Mouse (Mus musculus) midbrain, embryonic 15.5 days (tissue): Measurements from ENCODE around the gene 3110082I17Rik. TPM values are rescaled to one million over a fixed set of nuclear protein-coding genes. Genes with fewer than 3 reads are reported as not detected.

Experiments used
- ATAC-seq: fragments of 200-750 bp; cut with Nextera tagmentation; replicated peaks from 2 replicates; pipeline ENCODE4 v1.8.0; 2017; ENCODE audit warnings: moderate TSS enrichment
- H3K27ac ChIP-seq: fragments of 300-500 bp; sonication (generic); 2 replicates; pipeline ENCODE4 v1.5.1; 2015; ENCODE audit warnings: mild to moderate bottlenecking, inconsistent platforms
- H3K27me3 ChIP-seq: fragments of 300-500 bp; sonication (generic); replicated peaks from 2 replicates; pipeline ENCODE4 v1.6.1; 2015; ENCODE audit warnings: inconsistent platforms
- H3K36me3 ChIP-seq: fragments of 300-500 bp; sonication (generic); replicated peaks from 2 replicates; pipeline ENCODE4 v1.6.1; 2015; ENCODE audit warnings: inconsistent platforms
- H3K4me1 ChIP-seq: fragments of 300-500 bp; sonication (generic); 2 replicates; pipeline ENCODE4 v1.6.1; 2015; ENCODE audit warnings: inconsistent platforms
- H3K4me2 ChIP-seq: fragments of 300-500 bp; sonication (generic); 2 replicates; pipeline ENCODE4 v1.6.1; 2015; ENCODE audit warnings: inconsistent platforms, mild to moderate bottlenecking, moderate library complexity
- H3K4me3 ChIP-seq: fragments of 300-500 bp; sonication (generic); 2 replicates; pipeline ENCODE4 v1.5.1; 2015; ENCODE audit warnings: mild to moderate bottlenecking, inconsistent platforms
- H3K9ac ChIP-seq: fragments of 300-500 bp; sonication (generic); 2 replicates; pipeline ENCODE4 v1.6.1; 2015; ENCODE audit warnings: mild to moderate bottlenecking, inconsistent platforms
- H3K9me3 ChIP-seq: fragments of 300-500 bp; sonication (generic); 2 replicates; pipeline ENCODE4 v1.6.1; 2016; ENCODE audit warnings: inconsistent platforms
- WGBS: fragments of 180-500 bp; shearing (Covaris S2); methylation state at CpG from one replicate; pipeline ENCODE4 v1.1.7; 2015; ENCODE audit warnings: mixed read lengths; 5-methylcytosine and 5-hydroxymethylcytosine counted together
- polyA plus RNA-seq: library from polyadenylated mRNA; unstranded; fragments of >200 nt; fragmentation: Nextera tagmentation; extraction: Ambion mirVana; gene quantifications from 2 replicates; pipeline ENCODE4 v1.2.1, GENCODE M21; 2015

3110082I17Rik gene
- polyA plus RNA-seq, 1 experiment from 2014 or later, result 16.7 TPM

GRCm38 (mm10) chr5:139449161-139449791 is 11.1 kb downstream of the 3110082I17Rik start:
- 58% methylated on average over 5 of the region's 5 CpGs for WGBS
- no peaks in the 10 kb centered on the region for H3K9me3 ChIP-seq
- H3K36me3 ChIP-seq, result no peaks in the 10 kb centered on the region
- no peak overlapping the region for H3K9ac ChIP-seq
- H3K4me3 ChIP-seq, result no peak overlapping the region
- no peak for ATAC-seq
- no peaks in the 10 kb centered on the region for H3K27me3 ChIP-seq
- H3K4me1 ChIP-seq, result peaks cover 12% of the 10 kb centered on the region
- H3K27ac ChIP-seq, result peak overlapping the region; percentile 44; the same call in 1 of the 2 replicates
- H3K4me2 ChIP-seq, result no peak overlapping the region

- no peak overlapping the region for H3K4me3 ChIP-seq
- H3K9ac ChIP-seq, result no peak overlapping the region
- no peak overlapping the region for H3K4me2 ChIP-seq
- no peaks in the 10 kb centered on the region for H3K36me3 ChIP-seq
- peaks cover 12% of the 10 kb centered on the region for H3K4me1 ChIP-seq
- H3K9me3 ChIP-seq, result no peaks in the 10 kb centered on the region
- no peak for ATAC-seq
- no peaks in the 10 kb centered on the region for H3K27me3 ChIP-seq
- no peak overlapping the region for H3K27ac ChIP-seq
- 74% methylated on average over 6 of the region's 6 CpGs for WGBS
These were observed 12.3 kb downstream of the 3110082I17Rik start for GRCm38 (mm10) chr5:139448025-139448424.

DNA sequence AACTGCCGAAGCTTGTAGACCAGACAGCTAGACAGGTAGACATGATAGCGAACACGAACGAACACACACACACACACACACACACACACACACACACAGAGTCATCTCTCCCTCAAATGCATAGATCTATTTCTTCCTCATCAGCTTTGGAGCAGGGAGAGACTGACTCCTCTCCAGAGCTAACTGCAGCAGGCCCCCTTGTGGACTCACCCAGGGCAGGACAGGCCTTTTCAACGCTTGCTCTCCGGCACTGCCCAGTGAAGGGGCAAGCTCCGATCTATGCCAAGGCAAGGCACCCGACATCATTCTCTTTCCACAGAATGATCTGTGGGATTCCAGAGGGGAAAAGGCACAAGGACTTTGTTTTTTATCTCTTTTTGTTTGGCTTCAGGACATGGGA is 15.1 kb downstream of the 3110082I17Rik start:
- ATAC-seq, result no peak
- H3K27ac ChIP-seq, result no peak overlapping the region
- H3K4me2 ChIP-seq, result no peak overlapping the region
- no peak overlapping the region for H3K4me3 ChIP-seq
- no peaks in the 10 kb centered on the region for H3K36me3 ChIP-seq
- H3K4me1 ChIP-seq, result peaks cover 15% of the 10 kb centered on the region
- no peaks in the 10 kb centered on the region for H3K27me3 ChIP-seq
- no peaks in the 10 kb centered on the region for H3K9me3 ChIP-seq
- WGBS, result 88% methylated on average over 8 of the region's 8 CpGs
- H3K9ac ChIP-seq, result no peak overlapping the region

- 79% methylated on average over 4 of the region's 4 CpGs for WGBS
- Histone ChIP-seq H3K9me3 (no peaks in the 10 kb centered on the region), H3K27ac (no peak overlapping the region; the same call in 1 of the 2 replicates), H3K9ac (no peak overlapping the region), H3K4me1 (peaks cover 6% of the 10 kb centered on the region; the same call in 1 of the 2 replicates), H3K27me3 (no peaks in the 10 kb centered on the region), H3K36me3 (no peaks in the 10 kb centered on the region), H3K4me2 (no peak overlapping the region), H3K4me3 (no peak overlapping the region)
- no peak for ATAC-seq
These were observed 17.4 kb downstream of the 3110082I17Rik start for GRCm38 (mm10) chr5:139442962-139443361.

DNA sequence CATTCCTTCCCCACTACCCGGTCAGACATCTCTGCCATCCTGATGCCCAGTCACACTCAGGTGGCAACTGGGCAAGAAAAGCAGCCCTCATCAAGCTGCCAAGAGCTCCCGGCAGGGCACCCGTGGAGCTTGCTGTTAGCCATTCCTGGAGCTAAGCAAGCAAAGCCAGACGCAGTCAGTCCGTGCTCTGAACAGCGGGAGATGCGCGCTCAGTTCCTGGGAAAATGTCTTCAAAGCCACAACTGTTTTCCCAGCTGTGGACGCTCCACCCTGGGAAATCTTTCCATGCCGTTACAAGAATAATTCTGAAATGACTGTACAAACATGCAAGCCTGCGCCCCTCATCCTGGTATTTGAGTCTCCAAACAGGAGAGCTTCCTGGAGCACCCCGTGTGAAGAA is 17.9 kb downstream of the 3110082I17Rik start:
- peaks cover 8% of the 10 kb centered on the region; the same call in 1 of the 2 replicates for H3K4me1 ChIP-seq
- H3K27me3 ChIP-seq, result no peaks in the 10 kb centered on the region
- 75% methylated on average over 12 of the region's 12 CpGs for WGBS
- no peak for ATAC-seq
- no peaks in the 10 kb centered on the region for H3K36me3 ChIP-seq
- H3K9ac ChIP-seq, result no peak overlapping the region
- H3K4me2 ChIP-seq, result no peak overlapping the region
- no peak overlapping the region for H3K4me3 ChIP-seq
- H3K27ac ChIP-seq, result peak overlapping the region; percentile 14; the same call in 1 of the 2 replicates
- no peaks in the 10 kb centered on the region for H3K9me3 ChIP-seq

DNA sequence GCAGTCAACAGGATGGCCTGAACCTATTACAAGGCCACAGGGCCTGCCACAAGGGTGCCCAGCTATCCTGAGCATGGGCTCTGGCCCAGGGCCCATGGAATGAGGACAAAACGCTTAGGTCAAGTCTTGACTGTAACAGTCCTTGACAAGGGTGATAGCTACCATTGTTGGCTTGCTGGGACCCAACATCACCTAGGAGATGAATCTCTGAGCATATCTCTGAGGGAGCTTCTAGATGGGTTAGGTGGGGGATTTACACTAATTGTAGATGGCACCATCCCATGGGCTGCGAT is 18.7 kb downstream of the 3110082I17Rik start:
- H3K27ac ChIP-seq, result 0 out of 2 replicates have a peak overlapping the region, but pooled peaks have one; percentile 39
- ATAC-seq, result no peak
- WGBS, result 90% methylated on average over 2 of the region's 2 CpGs

DNA sequence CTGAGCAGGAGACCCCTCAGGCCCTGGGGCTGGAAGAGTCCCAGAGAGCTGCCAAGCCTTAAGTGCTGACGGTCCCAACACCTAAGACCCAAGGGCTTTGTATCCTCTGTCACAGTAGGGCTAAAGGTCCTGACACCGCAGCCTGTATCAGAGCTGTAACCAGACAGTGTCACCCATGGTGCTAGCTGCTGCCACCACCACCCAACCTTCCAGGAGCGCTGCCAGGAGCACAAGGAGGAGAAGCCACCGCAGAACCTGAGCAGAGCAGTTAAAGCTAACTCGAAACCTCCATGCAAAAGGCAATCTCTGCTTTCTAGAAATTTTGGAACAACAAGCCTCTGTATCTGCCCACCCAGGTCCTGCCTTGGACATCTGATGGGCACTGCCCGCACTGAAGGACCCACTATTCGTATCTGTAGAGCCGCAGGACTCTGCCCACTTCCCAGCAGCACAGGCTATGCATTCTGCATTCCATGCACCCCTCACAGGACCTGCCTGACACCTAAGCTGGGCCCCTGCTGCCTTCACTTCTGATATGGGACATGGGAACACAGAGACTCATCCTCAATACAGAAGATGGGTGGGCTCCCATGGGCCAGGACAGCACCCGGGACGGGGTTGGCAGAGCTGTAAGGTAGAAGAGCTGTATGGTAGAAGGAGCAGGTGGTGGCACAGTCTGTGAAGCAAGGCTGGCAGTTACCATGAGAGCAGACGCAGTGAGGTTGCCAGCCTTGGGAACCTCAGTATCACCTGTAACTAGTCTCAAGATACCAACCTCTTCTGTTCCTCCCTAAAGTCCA is 19.2 kb downstream of the 3110082I17Rik start:
- H3K4me3 ChIP-seq, result no peak overlapping the region
- 0 out of 2 replicates have a peak overlapping the region, but pooled peaks have one; percentile 39 for H3K27ac ChIP-seq
- peaks cover 8% of the 10 kb centered on the region; the same call in 1 of the 2 replicates for H3K4me1 ChIP-seq
- no peak for ATAC-seq
- 95% methylated on average over 11 of the region's 11 CpGs for WGBS
- H3K9ac ChIP-seq, result no peak overlapping the region
- no peaks in the 10 kb centered on the region for H3K36me3 ChIP-seq
- H3K27me3 ChIP-seq, result no peaks in the 10 kb centered on the region
- H3K4me2 ChIP-seq, result no peak overlapping the region
- no peaks in the 10 kb centered on the region for H3K9me3 ChIP-seq

More for the DNA sequence above, 18.7 kb downstream of the 3110082I17Rik start:
- H3K9ac ChIP-seq, result no peak overlapping the region
- no peaks in the 10 kb centered on the region for H3K9me3 ChIP-seq
- peaks cover 8% of the 10 kb centered on the region; the same call in 1 of the 2 replicates for H3K4me1 ChIP-seq
- H3K27me3 ChIP-seq, result no peaks in the 10 kb centered on the region
- no peaks in the 10 kb centered on the region for H3K36me3 ChIP-seq
- H3K4me3 ChIP-seq, result no peak overlapping the region
- no peak overlapping the region for H3K4me2 ChIP-seq

DNA sequence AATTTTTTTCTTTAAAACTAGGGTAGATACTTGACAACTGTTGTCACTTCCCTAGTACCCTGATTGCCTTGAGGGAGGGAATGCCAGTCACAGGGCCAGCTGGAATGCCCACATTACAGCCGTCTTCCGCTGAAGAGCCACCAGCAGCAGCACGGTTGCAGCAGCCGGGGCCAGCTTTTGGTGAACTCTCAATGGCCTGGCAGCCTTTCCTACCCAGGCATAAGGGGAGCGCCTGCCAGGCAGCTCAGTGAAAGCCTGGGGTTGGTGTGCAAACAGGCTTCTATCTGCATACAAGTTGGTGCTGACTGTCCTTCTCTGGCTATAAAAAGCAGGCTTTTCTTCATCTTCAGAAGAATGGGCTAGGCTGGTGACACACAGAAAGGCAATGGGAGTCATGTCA is 19.9 kb downstream of the 3110082I17Rik start:
- Histone ChIP-seq H3K4me1 (peaks cover 15% of the 10 kb centered on the region), H3K4me3 (no peak overlapping the region), H3K9ac (no peak overlapping the region), H3K9me3 (no peaks in the 10 kb centered on the region), H3K27ac (no peak overlapping the region), H3K4me2 (no peak overlapping the region), H3K27me3 (no peaks in the 10 kb centered on the region), H3K36me3 (no peaks in the 10 kb centered on the region)
- no peak for ATAC-seq
- WGBS, result 77% methylated on average over 5 of the region's 5 CpGs

GRCm38 (mm10) chr5:139438440-139438839 is 21.9 kb downstream of the 3110082I17Rik start:
- no peak for ATAC-seq
- WGBS, result 46% methylated on average over 12 of the region's 12 CpGs
- Histone ChIP-seq H3K9me3 (no peaks in the 10 kb centered on the region), H3K4me3 (no peak overlapping the region), H3K36me3 (no peaks in the 10 kb centered on the region), H3K27me3 (no peaks in the 10 kb centered on the region), H3K9ac (no peak overlapping the region), H3K4me1 (peaks cover 29% of the 10 kb centered on the region), H3K4me2 (no peak overlapping the region), H3K27ac (peak overlapping the region; percentile 53)

- Histone ChIP-seq H3K9me3 (no peaks in the 10 kb centered on the region), H3K4me2 (no peak overlapping the region), H3K27ac (no peak overlapping the region), H3K27me3 (no peaks in the 10 kb centered on the region), H3K4me3 (no peak overlapping the region), H3K36me3 (no peaks in the 10 kb centered on the region), H3K9ac (no peak overlapping the region), H3K4me1 (peaks cover 29% of the 10 kb centered on the region)
- 95% methylated on average over 4 of the region's 4 CpGs for WGBS
- no peak for ATAC-seq
These were observed 22.6 kb downstream of the 3110082I17Rik start for GRCm38 (mm10) chr5:139437769-139438168.

GRCm38 (mm10) chr5:139434940-139435339 is 25.4 kb downstream of the 3110082I17Rik start:
- Histone ChIP-seq H3K4me2 (no peak overlapping the region), H3K27ac (peak overlapping the region; percentile 68), H3K27me3 (no peaks in the 10 kb centered on the region), H3K4me3 (no peak overlapping the region), H3K9ac (no peak overlapping the region), H3K9me3 (no peaks in the 10 kb centered on the region), H3K36me3 (no peaks in the 10 kb centered on the region), H3K4me1 (peaks cover 38% of the 10 kb centered on the region)
- WGBS, result 14% methylated on average over 8 of the region's 8 CpGs
- ATAC-seq, result peak; percentile 74

DNA sequence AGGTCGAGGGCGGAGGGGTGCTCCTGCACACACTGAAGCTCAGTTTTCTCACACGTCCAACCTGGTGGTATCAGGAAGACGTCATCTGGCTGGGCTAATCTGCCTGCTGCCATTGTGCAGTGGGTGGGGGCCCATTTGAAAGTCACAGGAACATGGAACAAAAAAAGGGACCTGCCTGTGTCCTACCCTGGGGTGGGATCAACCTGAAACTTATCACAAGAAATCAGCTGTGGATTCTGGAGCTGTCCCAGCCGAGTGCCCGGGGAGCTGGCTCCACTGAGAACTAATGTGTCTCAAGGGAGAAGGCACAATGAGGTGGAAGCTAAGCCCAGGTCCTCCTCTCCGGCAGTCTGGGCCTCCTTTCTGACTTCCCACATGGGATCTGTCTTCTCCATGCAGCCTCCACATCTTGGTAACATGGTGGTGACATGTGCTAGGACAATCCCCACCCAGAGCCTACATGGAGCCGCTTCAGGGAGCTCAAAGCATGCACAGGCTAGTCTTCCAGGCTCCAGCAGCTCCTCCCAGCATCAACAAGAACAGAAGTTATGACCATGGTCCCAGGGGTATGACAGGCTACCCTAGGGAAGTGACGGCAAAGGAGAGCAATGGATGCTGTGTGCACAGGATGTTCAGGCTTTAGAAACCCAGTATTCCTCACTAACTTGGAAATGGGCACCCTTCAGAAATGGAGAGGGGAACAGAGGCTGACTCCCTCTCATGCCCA is 26.3 kb downstream of the 3110082I17Rik start:
- Histone ChIP-seq H3K27me3 (no peaks in the 10 kb centered on the region), H3K9me3 (no peaks in the 10 kb centered on the region), H3K4me1 (peaks cover 48% of the 10 kb centered on the region), H3K36me3 (no peaks in the 10 kb centered on the region), H3K4me3 (no peak overlapping the region), H3K4me2 (no peak overlapping the region), H3K9ac (no peak overlapping the region), H3K27ac (peak overlapping the region; percentile 68)
- ATAC-seq, result no peak
- WGBS, result 81% methylated on average over 9 of the region's 9 CpGs
